Comparison of ENCODE assay signal across 24 mouse cellular contexts in genomic region chr5:44271564-44271963, GRCm38 (mm10). TPM values are rescaled to one million over a fixed set of nuclear protein-coding genes. Genes with fewer than 3 reads are reported as not detected.
DNase-seq lines count a peak whose midpoint lies in the region; ATAC-seq and TF ChIP-seq lines count a peak whose summit lies in the region.
"Had no signal": no experiment of that assay in that cellular context is flagged by ENCODE, and none has a peak within 500 bp of the region (broad histone marks: within the 10 kb centered on the region; RNA-seq: fewer than 3 reads in every experiment).

No protein-coding gene starts in this region.

- ATAC-seq in frontal cortex, adult (ENCODE audit: low TSS enrichment), result peak; percentile 64
- ATAC-seq: activated CD4-positive, CD25-positive, alpha-beta regulatory T cell, adult 4 months; CD4-positive, CD25-positive, alpha-beta regulatory T cell, adult 4 months; forebrain, embryonic 13.5 days; forebrain, embryonic 15.5 days; forebrain, postnatal 0 days; Patski had no signal

- no peak overlapping the region for H3K4me3 ChIP-seq in layer of hippocampus, adult 2 months
- H3K4me3 ChIP-seq: embryonic facial prominence, embryonic 10.5 days; embryonic facial prominence, embryonic 12.5 days; forebrain, embryonic 13.5 days; forebrain, embryonic 15.5 days had no signal

- DNase-seq in frontal cortex, postnatal 14 days (ENCODE audit: low spot score in 2 of 2), result no peak
- DNase-seq in testis, postnatal 14 days (ENCODE audit: low spot score), result peak; percentile 45
- no peak for DNase-seq in testis, postnatal 10 days (ENCODE audit: low spot score)
- DNase-seq in R1 (ENCODE audit: low read depth, low spot score), result peak; percentile 54
- no peak for DNase-seq in layer of hippocampus, adult 2 months (ENCODE audit: low spot score in 2 of 2)
- DNase-seq in thymus, postnatal 0 days (ENCODE audit: low spot score), result no peak
- DNase-seq: adrenal gland, adult 8-10 months; adrenal gland, postnatal 14 days; adrenal gland, postnatal 36 days; B cell, adult 2 months; cerebellum, adult 11-12 months; cerebellum, adult 2 months; cerebellum, adult 9-10 months; cerebellum, postnatal 10 days; cerebellum, postnatal 25 days; forebrain, postnatal 0 days had no signal

- no peak overlapping the region for H3K27ac ChIP-seq in layer of hippocampus, adult 2 months
- H3K27ac ChIP-seq: embryonic facial prominence, embryonic 10.5 days; embryonic facial prominence, embryonic 12.5 days; forebrain, embryonic 13.5 days; forebrain, embryonic 15.5 days had no signal

- no peak for TF ChIP-seq CTCF in layer of hippocampus, adult 2 months (conservative IDR thresholded peaks at IDR 0.05)

RNA-seq across cellular contexts. Expression of gene Tapt1, which starts 45.1 kb away (rescaled TPM):
- 10 to 100 TPM; 41.3 to 50.2 TPM for total RNA-seq in layer of hippocampus, adult 2 months (2021)
- polyA plus RNA-seq in thymus, postnatal 0 days (2015; fragmentation: Nextera tagmentation; extraction: Ambion mirVana), result 104 and 126 TPM in 2 replicates

Comparison
In these comparisons a context has a peak if more than half of its experiments do, and no peak if none do; other contexts are left out.
1. DNase-seq: peak in testis, postnatal 14 days (single experiment) and R1 (single experiment); none in frontal cortex, postnatal 14 days (0 of 2), testis, postnatal 10 days (single experiment), layer of hippocampus, adult 2 months (0 of 2) and thymus, postnatal 0 days (single experiment).